Mouse (Mus musculus): ENCODE measurements around the gene Coq10b. TPM values are rescaled to one million over a fixed set of nuclear protein-coding genes. Genes with fewer than 3 reads are reported as not detected.
"Not testable (repeated sequence)": the region's sequence is repeated elsewhere in the genome, so short reads cannot be mapped to it uniquely, and the experiment has no call there.

Gene Coq10b
- total RNA-seq, 2 experiments from 2014 or later = 9.5 to 11.3 TPM

DNA sequence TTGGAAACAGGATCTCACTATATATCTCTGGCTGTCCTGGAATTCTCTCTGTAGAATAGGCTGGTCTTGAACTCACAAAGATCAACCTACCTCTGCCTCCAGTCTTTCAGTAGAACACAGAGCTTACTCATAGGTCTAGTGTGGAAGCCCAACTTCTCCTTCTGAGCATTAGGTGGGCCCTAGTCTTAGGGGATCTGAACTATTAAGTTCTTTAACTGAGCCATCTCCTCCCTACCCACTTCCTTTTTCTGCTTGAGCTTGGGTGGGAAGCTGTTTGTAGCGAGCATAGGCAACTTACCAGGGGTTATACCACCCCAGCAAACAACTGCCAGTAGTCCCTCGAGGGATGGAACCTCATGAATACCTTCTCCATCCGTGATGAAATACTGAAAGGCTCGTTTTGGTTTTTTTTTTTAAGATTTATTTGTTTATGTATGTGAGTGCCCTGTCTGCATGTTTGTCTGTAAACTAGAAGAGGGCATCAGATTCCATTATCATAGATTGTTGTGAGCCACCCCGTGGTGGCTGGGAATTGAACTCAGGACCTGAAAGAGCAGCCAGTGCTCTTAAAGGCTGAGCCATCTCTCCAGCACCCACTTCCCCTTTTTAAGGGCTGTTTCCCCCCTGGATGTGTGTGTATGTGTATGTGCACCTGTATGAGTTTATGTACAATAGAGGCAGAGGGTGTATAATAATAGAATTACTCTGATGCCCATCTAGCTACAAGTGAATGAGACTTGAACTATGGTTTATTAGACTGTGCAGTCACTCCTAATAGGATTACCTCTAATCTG is 2.9 kb downstream of the Coq10b start:
- DNase-seq = no peak

- not testable (repeated sequence) for DNase-seq
These were observed 5.8 kb downstream of the Coq10b start for GRCm38 (mm10) chr1:55058383-55058782.

- no peak for DNase-seq
These were observed 8.5 kb downstream of the Coq10b start for GRCm38 (mm10) chr1:55061099-55061498.

DNA sequence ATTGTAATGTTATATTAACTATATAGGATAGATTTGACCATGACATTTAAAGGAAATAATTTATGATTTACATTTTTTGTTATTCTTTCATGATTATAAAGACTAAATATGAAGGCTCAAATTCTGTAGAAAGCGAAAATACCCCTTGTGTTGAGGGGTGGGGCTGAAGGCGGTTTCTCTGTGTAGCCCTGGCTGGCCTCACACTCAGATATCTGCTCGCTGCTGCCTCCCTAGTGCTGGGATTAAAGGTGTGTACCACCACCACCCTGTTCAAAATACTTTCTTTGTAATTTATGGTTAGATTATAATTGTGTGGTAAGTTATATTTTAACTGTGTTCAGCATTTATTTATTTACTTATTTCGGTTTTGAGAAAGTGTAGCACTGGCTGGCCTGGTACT is 9.2 kb downstream of the Coq10b start:
- no peak for DNase-seq

DNA sequence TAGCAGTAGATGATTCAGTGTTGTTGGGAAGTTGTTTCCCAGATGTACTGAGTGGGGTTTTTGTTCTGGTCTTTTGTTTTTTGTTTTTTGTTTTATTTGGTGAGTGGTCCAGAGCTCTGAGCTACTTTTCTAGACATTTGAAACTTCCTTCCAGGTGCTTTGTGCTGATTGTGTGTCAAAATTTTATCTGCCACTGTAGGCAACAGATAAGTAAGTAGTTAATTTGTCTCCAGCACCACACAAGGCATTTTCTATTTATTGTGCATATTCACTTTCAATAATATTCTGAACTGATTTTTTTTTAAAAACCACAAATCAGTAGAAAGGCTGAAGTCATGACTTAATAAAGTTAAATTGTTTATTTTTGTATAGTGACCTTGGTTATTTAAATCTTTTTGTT is 19.8 kb downstream of the Coq10b start:
- DNase-seq = not testable (repeated sequence)

DNA sequence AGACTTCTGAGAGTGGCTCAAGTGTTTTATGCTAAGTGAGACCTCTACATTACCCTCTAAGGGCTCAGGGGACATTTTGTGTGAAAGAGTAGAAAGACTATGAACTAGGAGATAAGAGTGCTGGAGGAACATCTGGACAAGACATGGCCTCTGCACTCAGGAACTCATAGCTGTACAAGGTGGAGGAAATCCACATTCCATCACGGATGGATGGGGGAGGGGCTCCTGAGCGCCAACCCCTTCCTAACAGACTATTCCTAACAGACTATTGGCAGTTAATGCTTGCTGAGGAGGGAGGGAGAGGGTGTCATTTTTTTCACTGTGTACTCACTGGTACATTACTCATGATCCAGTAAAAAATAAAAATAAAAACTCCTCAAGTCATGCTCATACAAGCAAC is 22.2 kb downstream of the Coq10b start:
- DNase-seq = no peak

DNA sequence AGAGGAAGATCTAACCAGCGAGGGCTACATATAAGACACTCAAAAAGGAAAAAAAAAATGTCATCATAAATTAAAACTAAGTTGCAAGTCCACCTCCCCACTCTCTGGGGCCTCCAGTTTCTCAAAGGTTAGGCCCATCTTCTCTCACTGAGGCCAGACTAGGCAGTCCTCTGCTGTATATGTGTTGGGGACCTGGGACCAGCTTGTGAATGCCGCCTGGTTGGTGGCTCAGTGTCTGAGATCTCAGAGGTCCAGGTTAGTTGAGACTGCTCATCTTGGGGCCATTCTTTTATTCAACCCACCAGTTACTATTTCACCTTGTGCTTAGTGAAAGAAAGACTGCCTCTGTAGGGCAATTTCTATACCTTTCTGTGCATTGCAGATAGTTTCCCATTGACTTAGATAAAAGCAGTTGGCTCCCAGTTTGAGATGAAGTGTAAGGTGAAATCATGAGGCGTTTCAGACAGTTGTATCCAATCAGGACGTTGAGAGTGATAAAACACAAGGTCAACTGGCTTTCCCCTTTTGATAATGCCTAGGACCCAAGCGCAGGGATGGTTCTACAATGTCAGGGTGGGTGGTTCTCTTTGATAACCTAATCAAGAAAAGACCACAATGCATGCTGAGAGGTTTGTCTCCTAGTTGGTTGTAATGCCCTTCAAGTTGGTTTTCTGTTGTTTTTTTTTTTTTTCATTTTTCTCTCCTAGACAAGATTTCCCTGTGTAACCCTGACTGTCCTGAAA is 23.3 kb downstream of the Coq10b start:
- DNase-seq = no peak

- DNase-seq = no peak
These were observed 23.8 kb downstream of the Coq10b start for GRCm38 (mm10) chr1:55076395-55076743.

DNA sequence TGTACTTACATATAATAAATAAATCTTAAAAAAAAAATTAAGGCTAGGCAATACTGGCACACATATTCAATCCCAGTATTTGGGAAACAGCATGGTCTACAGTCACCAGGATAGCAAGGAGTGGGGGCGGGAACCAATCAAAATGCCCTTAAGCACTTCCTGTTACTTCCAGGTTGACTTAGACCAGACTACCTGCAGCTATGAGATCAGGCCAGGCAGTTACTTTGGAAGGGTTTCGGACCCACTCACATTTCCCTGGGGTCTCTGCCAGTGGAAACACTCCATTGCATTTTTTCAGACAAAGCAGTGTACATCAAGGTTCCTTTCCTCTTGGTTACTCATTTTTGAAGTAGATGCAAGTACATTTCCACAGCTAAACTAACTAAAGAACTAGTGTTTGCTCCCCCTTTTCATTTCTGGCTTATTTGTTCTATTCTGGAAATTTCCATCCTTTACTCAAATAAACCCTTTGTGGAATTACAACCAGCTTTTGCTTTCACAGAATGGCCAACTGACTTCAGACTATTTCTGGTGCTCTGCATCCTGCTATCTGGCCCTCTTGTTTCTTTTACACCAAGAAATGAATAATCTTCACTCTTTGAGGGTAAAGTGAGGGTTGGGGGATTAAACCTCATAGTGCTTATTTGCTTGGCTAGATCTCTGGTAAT is 24.4 kb downstream of the Coq10b start:
- no peak for DNase-seq

- no peak for DNase-seq
These were observed 27.1 kb downstream of the Coq10b start for GRCm38 (mm10) chr1:55079677-55080076.

DNA sequence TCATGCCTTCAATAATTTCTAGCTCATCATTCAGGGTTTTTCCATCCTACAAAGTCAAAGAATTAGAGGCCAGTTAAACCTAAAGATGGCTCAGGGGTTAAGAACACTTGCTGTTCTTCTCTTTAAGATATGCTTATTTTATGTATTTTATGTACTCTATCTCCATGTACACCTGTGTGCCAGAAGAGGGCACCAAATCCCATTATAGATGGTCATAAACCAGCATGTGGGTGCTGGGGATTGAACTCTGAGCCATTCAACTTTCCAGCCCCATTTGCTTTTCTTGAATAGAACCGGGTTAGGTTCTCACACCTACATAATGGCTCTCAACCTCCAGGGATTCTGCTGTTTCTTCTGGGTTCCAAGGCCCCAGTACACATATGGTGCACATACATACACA is 29.5 kb downstream of the Coq10b start:
- DNase-seq = no peak

DNA sequence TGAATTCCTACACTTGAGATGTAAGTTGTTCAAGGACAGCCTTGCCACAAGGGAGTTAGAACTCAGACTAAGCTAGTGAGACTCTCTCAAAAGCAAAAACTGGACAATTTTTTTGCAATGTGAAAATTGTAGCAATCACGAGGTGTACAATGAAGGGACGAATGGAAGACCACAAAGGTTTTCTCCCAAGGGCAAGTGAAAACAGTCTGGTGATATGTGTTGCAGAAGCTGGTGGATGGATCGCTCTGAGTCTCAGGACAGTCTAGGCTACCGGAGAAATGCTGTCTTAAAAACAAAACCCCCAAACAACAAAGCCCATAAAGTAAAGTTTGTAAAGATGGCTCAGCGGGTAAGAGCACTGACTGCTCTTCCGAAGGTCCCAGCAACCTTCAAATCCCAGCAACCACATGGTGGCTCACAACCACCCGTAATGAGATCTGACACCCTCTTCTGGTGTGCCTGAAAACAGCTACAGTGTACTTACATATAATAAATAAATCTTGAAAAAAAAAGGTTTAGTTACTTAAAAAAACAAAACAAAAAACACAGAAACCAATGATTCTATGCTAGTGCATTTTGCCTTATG is 33.3 kb downstream of the Coq10b start:
- no peak for DNase-seq

DNA sequence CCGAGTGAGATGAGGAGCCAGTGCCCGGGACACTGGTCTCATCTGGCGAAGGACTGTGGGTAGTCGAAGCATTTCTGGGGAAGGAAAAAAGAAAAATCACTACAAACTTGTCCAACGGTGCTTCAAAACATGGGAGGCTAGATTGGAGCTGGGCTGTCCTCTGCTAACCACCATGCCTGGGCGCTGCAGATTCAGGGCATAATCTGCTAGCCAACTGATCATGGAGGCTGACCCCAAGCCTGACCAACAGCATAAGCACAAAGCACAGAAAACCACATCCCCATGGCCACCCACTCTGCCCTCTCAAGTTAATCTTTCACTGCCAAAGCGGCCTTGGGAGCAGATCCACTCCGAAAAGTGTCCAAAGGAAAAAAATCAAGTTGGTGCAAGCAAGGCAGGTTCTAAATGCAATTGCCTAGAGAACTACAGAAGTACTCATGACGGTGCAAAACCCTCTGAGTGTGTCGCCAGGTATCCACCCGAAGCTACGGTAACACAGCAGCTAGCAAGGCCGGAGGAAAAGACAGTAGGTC is 34.4 kb downstream of the Coq10b start:
- peak; percentile 20 for DNase-seq

GRCm38 (mm10) chr1:55087401-55087904 is 34.9 kb downstream of the Coq10b start:
- peak; percentile 79 for DNase-seq

DNA sequence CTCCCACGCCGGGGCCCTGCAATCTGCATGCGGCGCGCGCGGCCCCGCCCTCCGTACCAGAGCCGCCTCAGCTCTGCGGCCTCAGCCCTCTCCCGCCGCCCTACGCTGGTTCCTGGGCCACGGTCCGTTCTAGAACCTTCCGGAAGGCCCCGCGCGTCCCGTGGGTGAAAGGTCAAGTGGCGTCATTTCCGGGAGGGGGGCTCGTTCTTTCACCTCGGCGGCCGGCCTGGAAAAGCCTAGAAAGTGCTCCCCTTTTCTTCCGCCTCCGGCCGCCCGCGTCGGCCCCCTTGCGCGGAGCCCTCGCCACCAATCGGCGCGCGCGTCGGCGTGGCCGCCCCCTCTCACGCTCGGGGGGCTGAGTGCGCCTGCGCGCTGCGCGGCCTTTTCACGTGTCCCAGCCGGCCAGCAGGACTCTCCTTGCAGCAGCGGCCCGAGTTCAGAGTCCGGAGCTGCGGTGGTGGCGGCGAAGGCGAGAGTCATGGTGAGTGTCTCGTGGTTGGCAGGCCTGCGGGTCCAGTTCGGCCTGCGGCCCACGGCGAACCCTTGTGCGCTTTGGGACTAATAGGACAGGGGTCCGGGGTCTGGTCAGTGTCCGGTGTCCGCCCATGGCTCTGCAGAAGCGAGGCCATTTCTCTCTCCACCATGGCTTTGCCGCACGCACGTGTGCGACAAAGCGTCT is 35.5 kb downstream of the Coq10b start, which contains the start of the genes Hspe1 and Hspd1:
Gene Hspe1, plus strand, starts transcription at position 201 of the 679 bp plus-strand sequence.
Gene Hspd1, minus strand, starts transcription at position 312 of the 679 bp plus-strand sequence.
- peak; percentile 98 for DNase-seq

GRCm38 (mm10) chr1:55088611-55089497 is 36.3 kb downstream of the Coq10b start:
- DNase-seq = no peak

- no peak for DNase-seq
These were observed 37.0 kb downstream of the Coq10b start for GRCm38 (mm10) chr1:55089498-55090064.

- DNase-seq = no peak
These were observed 39.5 kb downstream of the Coq10b start for GRCm38 (mm10) chr1:55092056-55092455.

GRCm38 (mm10) chr1:55092469-55092868 is 39.9 kb downstream of the Coq10b start:
- DNase-seq = no peak

All from gastrocnemius, postnatal 10 days (tissue).